Mouse (Mus musculus): ENCODE measurements at regions not wholly inside any gene's neighbourhood (a gene's known extent, or its start where the extent isn't known, plus 50 kb on each side); places are given as distances from the start of the nearest gene placed in this dataset.

- no peak for DNase-seq
Observed at GRCm38 (mm10) chr1:41551271-41551670, 745.9 kb downstream of the Tmem182 start.

- peak; percentile 72 for DNase-seq
Observed at GRCm38 (mm10) chr1:41555607-41556006, 750.2 kb downstream of the Tmem182 start.

- DNase-seq: no peak
Observed at GRCm38 (mm10) chr1:41559101-41559665, 753.8 kb downstream of the Tmem182 start.

- no peak for DNase-seq
Observed at GRCm38 (mm10) chr1:41559991-41560390, 754.6 kb downstream of the Tmem182 start.

GRCm38 (mm10) chr1:41603471-41603870 lies 798.1 kb downstream of the Tmem182 start:
- no peak for DNase-seq

GRCm38 (mm10) chr1:41604996-41605747 lies 799.8 kb downstream of the Tmem182 start:
- no peak for DNase-seq

GRCm38 (mm10) chr1:41605748-41606131 lies 800.3 kb downstream of the Tmem182 start:
- no peak for DNase-seq

- DNase-seq: no peak
Observed at GRCm38 (mm10) chr1:41610783-41611182, 805.4 kb downstream of the Tmem182 start.

- DNase-seq: no peak
Observed at GRCm38 (mm10) chr1:41651804-41652203, 846.4 kb downstream of the Tmem182 start.

GRCm38 (mm10) chr1:41652210-41652609 lies 846.8 kb downstream of the Tmem182 start:
- no peak for DNase-seq

GRCm38 (mm10) chr1:41652646-41653427 lies 847.4 kb downstream of the Tmem182 start:
- DNase-seq: peak; percentile 78

- DNase-seq: no peak
Observed at GRCm38 (mm10) chr1:41674086-41674485, 868.7 kb downstream of the Tmem182 start.

GRCm38 (mm10) chr1:41675345-41675744 lies 869.9 kb downstream of the Tmem182 start:
- DNase-seq: no peak

- DNase-seq: peak; percentile 5
Observed at GRCm38 (mm10) chr1:41705692-41706091, 900.3 kb downstream of the Tmem182 start.

- DNase-seq: no peak
Observed at GRCm38 (mm10) chr1:41742644-41743331, 937.4 kb downstream of the Tmem182 start.

GRCm38 (mm10) chr1:41743332-41743710 lies 937.9 kb downstream of the Tmem182 start:
- no peak for DNase-seq

GRCm38 (mm10) chr1:41744531-41744930 lies 939.1 kb downstream of the Tmem182 start:
- DNase-seq: no peak

GRCm38 (mm10) chr1:41759366-41759765 lies 936.2 kb upstream of the Pou3f3 start:
- DNase-seq: no peak
